Mouse (Mus musculus): ENCODE measurements around the gene Mrpl55.
A peak's percentile ranks its signal among the peaks of the same experiment; 100 is the strongest.

Mrpl55 gene

DNA sequence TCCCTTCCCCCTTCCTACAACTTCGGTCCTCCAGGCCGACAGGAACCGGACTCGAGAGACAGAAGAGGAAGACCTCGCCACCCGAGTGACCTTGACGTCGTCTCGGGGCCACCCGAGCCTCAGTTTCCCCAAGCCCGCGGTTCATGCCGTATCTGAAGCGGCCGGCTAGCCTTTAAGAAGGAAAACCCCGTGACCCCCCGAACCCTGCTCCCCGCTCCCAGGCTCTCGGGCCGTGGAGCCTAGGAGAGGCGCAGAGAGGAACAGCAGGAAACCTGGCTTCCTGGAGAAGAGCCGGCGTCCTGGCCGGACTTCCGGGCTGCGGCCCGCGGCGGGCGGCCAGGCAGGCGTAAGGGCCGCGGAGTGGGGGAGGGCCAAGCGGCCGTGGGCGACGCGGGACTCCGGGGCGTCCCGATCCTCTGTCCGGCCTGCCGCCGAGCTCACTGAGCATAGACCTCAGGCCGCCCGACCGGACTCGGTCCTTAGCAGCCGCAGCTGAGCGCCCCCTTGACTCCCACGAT lies 25.4 kb downstream of the Mrpl55 start:
- no peak for DNase-seq (ENCODE audit: low read depth, low spot score)

DNA sequence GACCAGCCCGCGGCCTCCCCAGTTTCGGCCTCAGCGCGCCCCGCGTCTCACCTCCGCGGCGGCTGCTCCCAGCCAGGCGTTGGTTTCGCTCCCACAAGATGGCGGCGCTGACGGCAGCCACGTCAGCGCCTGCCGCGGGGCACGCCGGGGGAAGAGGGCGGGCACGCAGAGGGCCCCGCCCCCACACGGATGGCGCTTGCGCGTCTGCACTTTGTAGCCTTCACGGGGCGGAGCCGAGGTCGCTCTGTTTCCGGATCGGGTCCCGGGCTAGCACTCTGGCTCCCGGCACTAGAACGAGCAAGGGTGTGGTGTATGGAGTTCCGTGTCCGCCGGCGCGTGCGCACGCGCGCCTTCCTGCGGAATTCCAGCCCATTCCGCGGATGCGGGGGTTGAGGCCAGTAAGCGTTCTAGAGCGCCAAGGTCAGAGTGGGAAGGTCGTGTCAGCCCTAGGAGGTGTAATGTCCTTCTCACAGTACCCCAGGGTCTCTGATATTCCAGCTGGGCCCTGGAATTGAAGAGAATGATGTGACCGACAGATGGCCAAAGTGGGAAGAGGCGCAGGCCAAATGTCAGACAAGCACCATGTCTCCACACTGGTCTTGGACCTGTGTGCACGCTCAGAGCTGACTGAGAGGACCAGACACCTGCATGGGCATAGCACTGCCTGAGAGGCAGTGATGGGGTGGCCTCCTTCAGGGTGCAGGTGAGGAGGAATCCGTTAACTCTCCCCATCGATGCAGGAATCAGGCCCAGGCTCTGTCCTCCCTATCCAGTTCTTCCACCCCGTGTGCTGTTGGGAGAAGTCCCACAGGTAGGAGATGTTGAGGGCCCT lies 26.1 kb downstream of the Mrpl55 start, which contains the start of gene Arf1:
Gene Arf1 (minus strand): TSS at position 149 of the 832 bp plus-strand sequence.
- peak; percentile 99 for DNase-seq (ENCODE audit: low read depth, low spot score)

DNA sequence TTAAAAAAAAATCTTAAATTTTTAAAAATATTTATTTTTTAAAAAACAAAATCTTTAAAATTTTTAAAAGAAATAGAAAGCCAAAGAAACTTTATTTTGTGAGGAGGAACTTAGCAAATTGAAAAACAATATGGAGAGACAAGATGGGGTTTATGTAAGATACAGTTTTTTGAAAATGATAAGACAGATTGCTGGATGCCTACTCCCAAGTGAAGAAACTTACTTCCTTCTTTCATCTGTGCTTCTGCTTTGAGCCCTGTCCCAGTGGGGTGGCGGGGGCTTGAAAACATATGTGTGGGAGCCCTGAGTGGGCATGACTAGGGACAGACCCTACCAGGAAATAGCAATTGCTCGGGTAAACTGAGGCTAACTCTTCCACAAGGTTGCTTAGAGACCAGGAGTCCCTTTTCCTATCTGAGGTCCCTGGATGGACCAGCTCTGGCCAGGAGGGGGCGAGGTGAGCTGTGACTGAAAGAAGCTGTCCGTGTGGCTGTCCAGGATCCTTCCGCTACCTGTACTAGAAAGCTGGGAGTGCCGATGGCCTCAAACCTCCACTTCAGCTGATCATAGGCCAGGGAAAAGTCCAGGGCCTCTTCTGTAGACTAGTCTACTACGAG lies 28.0 kb downstream of the Mrpl55 start:
- peak; percentile 77 for DNase-seq (ENCODE audit: low read depth, low spot score)

DNA sequence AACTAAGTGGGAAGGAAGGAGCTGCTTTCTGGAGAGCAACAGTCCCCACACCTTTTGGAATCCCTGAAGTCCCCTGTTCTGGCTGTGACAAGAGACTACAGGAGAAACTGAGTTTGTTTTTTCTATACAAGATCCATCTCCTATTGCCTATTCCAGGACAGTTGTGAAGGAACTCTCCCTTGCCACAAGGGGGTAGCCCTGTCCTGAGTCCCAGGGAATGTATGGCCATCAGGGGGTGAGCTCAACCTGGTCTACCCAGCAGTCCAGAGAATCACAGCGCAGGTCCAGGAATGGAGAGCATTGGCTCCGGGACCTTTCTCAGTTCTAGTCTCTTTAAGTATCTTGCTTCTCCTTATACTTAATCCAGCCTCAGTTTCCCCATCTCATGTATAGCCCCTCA lies 30.5 kb downstream of the Mrpl55 start:
- DNase-seq (ENCODE audit: low read depth, low spot score): no peak

DNA sequence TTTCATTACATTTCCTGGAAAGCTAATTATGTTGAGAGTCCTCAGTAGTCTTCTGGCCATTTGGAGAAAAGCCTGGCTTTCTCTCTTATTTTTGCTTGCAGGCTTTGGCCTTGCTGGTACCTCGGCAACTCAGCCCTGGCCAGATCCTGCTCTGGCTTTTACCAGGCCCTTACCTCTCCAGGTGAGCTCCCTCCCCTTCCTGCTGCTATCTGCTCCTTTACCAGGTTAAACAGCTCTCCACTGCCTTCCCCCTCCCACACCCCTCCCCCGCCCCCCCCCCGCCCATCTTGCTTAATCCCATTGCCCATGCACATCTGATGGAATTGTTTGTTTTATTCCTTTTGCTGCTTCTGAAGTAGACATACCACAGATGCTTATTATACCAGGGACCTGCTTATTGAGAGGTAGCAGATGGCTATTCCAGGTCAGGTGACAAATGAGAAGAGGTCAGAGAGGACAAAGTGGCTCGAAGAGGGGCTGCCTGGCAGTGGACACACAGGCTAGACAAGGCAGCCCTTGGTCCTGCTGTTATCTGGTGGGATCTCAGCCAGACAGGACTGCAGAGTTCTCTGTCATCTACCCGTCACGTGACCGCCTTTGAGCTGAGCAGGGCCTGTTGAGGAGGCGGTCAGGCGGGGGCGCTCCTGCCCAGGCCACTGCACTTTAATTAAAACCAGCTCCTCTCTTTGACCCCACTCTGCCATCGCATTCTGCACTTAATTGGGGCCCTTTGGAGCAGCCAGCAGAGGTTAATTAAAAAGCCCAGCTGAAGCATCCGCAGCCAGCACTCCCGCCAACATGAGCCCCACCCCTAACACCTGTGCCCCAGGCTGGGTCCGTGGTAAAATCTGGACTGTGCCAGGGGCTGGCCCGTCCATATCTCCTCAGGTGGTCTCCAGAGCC lies 36.5 kb downstream of the Mrpl55 start:
- peak; percentile 54 for DNase-seq (ENCODE audit: low read depth, low spot score)

DNA sequence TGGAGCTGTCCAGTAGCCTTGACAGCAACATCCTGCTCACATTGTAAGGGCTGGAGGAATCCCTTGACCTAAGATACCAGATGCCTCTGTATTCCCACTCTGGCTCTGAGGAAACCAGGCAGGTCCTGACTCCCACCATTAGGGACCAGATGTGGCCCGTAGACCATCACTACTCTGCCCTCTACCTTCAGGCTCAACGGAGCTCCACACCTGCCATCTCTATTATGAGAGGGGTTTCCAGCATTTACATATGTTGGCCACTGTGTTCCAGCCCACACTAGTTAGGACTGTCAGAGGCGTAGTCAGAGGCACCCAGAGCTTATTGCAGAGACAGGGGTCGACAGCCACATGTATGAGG lies 37.1 kb downstream of the Mrpl55 start:
- DNase-seq (ENCODE audit: low read depth, low spot score): no peak

DNA sequence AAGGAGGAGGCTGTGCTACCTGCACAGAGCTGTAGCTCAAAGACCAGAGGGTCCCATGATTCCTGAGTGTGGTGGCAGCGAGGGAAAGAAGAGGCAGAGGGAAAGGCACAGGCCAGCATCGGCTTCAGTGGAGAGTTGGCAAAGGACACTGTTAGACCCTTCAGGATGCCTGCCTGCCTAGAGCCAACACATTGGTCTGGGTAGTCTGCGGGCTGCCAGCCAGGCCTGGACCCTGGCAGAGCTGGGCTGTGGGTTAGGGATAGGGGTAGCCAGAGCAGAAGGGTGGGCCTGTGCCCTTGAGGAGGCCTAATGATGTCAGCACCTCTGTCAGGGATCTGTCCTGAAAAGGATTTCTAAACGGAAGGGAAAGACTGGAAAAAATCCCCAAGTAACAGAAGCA lies 37.5 kb downstream of the Mrpl55 start:
- no peak for DNase-seq (ENCODE audit: low read depth, low spot score)

DNA sequence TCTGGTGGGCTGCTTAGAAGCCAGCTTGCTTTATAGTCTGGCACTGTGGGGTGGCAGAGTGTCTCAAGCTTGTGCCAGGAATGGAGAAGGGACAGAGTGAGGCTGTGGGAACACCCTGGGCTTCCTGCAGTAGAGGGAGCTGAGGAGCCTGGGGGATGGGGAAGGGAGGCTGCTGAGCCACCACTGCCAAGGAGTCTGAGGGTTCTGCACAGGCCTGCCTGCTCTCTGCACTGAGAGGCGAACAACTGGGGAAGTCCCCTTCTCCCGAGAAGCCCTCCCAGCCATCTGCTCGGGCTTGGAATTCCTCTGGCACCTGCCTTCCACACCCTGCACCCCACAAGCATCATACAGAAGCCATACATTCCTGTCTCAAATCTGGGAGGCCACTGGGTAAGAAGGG lies 39.6 kb downstream of the Mrpl55 start:
- DNase-seq (ENCODE audit: low read depth, low spot score): no peak

DNA sequence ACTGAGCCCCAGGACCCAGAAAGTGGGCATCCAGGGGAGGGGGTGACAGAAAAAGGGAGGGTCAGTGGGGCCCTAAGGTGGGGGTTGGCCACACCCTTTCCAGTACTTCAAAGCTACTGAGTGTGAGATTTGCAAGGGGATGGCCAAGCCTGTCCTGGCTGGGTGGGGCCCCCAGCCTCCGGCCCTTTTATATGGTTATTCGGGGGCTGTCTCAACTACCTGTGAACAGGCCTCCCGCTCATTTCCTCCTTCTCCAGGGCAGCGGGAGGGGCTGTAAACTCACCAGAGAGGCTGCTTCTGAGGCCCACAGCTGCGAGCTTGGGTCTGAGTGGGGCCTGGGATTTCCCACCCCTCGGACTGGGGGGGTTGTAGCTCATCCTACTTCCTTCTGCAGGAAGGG lies 41.6 kb downstream of the Mrpl55 start:
- no peak for DNase-seq (ENCODE audit: low read depth, low spot score)

DNA sequence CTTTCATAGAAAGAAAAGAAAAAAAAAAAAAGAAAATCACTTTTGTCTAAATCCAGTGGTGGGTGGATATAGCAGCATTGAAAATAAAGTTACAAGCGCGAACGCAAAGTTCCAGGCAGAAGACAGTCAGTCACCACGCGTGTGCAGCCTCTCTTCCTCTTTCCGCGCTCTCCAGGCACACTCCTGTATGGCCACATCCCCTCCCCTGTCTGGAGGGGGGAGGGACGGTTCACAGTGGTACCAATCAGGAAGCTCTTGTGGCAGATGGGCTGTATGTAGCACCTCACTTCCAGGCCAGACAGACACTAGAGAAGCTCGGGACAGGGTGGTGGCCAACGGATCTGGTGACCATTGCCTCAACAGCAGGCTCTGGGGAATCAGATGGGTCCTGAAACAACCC lies 45.8 kb downstream of the Mrpl55 start:
- no peak for DNase-seq (ENCODE audit: low read depth, low spot score)
